27 mouse cellular contexts compared by ENCODE assay signal in the genomic region with DNA sequence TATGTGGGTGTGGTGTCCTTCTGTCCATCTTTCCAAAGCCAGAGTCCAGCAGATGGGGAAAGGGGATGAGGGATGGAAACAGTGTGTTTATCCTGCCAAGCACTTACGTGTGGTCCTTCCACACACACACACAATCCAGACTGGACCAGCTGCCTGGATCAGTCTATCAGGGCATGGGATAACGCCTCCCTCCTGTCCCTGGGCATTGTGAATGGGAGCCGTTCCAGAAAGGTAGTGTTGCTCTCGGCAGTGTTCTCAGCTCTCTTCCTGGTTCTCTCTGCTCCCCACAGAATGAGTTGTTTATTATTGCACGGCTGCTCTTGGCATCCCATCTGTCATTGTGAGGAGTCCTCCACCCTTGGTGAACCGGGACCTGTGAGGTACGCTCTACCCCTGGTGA. TPM values are rescaled to one million over a fixed set of nuclear protein-coding genes. Genes with fewer than 3 reads are reported as not detected.
"Had no signal": no experiment of that assay in that cellular context is flagged by ENCODE, and none has a peak within 500 bp of the region (broad histone marks: within the 10 kb centered on the region; RNA-seq: fewer than 3 reads in every experiment).

No protein-coding gene starts in this region.

- H3K4me3 ChIP-seq: midbrain, embryonic 10.5 days; midbrain, embryonic 12.5 days; myocyte; neural tube, embryonic 13.5 days; neural tube, embryonic 15.5 days; stomach, embryonic 15.5 days had no signal

- H3K36me3 ChIP-seq: midbrain, embryonic 10.5 days; midbrain, embryonic 12.5 days; neural tube, embryonic 13.5 days; neural tube, embryonic 15.5 days; stomach, embryonic 15.5 days had no signal

- H3K9ac ChIP-seq: lung, embryonic 14.5 days; midbrain, embryonic 12.5 days; neural tube, embryonic 13.5 days; neural tube, embryonic 15.5 days; stomach, embryonic 15.5 days had no signal

- H3K4me2 ChIP-seq: lung, embryonic 14.5 days; midbrain, embryonic 12.5 days; neural tube, embryonic 13.5 days; neural tube, embryonic 15.5 days; stomach, embryonic 15.5 days had no signal

- H3K9me3 ChIP-seq: midbrain, embryonic 10.5 days; midbrain, embryonic 12.5 days; neural tube, embryonic 13.5 days; neural tube, embryonic 15.5 days; stomach, embryonic 15.5 days had no signal

- H3K27me3 ChIP-seq: neural tube, embryonic 13.5 days; neural tube, embryonic 15.5 days; stomach, embryonic 15.5 days had no signal

- DNase-seq: lung, adult 18-20 months; lung, embryonic 14.5 days; lung, postnatal 10 days; lung, postnatal 4 days; midbrain, embryonic 14.5 days; retina, postnatal 1 day; right cerebral cortex, adult 18-20 months; right cerebral cortex, postnatal 25 days; right cerebral cortex, postnatal 4 days; thymus, adult 2 months; thymus, postnatal 25 days; thymus, postnatal 4 days had no signal

- ATAC-seq: midbrain, embryonic 16.5 days had no signal

- H3K27ac ChIP-seq: midbrain, embryonic 10.5 days; midbrain, embryonic 12.5 days; neural tube, embryonic 13.5 days; neural tube, embryonic 15.5 days; stomach, embryonic 15.5 days; stomach, postnatal 0 days had no signal

RNA-seq across cellular contexts. Expression of a gene that starts 1.4 kb away (rescaled TPM):
- total RNA-seq: megakaryocyte, adult 5-6 weeks; megakaryocyte-erythroid progenitor cell, adult 5-6 weeks had no signal
- polyA plus RNA-seq: midbrain, embryonic 12.5 days; midbrain, embryonic 14.5 days; midbrain, embryonic 16.5 days; myocyte; neural tube, embryonic 13.5 days; small intestine, adult 2 months; spleen, adult 2 months had no signal

RNA-seq across cellular contexts. Expression of a gene that starts 39.5 kb away (rescaled TPM):
- total RNA-seq: megakaryocyte, adult 5-6 weeks; megakaryocyte-erythroid progenitor cell, adult 5-6 weeks had no signal
- polyA plus RNA-seq: lung, embryonic 14.5 days; lung, embryonic 16.5 days; midbrain, embryonic 12.5 days; midbrain, embryonic 14.5 days; midbrain, embryonic 16.5 days; myocyte; neural tube, embryonic 11.5 days; neural tube, embryonic 13.5 days; neural tube, embryonic 15.5 days; small intestine, adult 2 months; spleen, adult 2 months; stomach, embryonic 15.5 days; stomach, postnatal 0 days; urinary bladder, adult 2 months had no signal
